Mouse (Mus musculus) midbrain, embryonic 14.5 days (tissue): ENCODE results near the gene Srsf1. TPM values are rescaled to one million over a fixed set of nuclear protein-coding genes. Genes with fewer than 3 reads are reported as not detected.

Source experiments
- ATAC-seq: fragments of 200-750 bp; cut with Nextera tagmentation; 2 replicates; pipeline ENCODE4 v1.8.0; 2017; ENCODE audit warnings: moderate number of reproducible peaks, moderate library complexity; ENCODE audit not compliant: low FRiP score, low TSS enrichment
- DNase-seq: peaks from one replicate; pipeline ENCODE4 v3.0.0-alpha.2; 2015
- H3K27ac ChIP-seq: fragments of 300-500 bp; sonication (generic); replicated peaks from 2 replicates; pipeline ENCODE4 v1.5.1; 2014; ENCODE audit warnings: mild to moderate bottlenecking, low read depth, low read length, moderate library complexity
- H3K27me3 ChIP-seq: fragments of 300-500 bp; sonication (generic); 2 replicates; pipeline ENCODE4 v1.6.1; 2014; ENCODE audit warnings: low read length, control low read depth, mixed read lengths; ENCODE audit not compliant: control insufficient read depth, insufficient read depth
- H3K36me3 ChIP-seq: fragments of 300-500 bp; sonication (generic); 2 replicates; pipeline ENCODE4 v1.6.1; 2014; ENCODE audit warnings: low read length, control low read depth; ENCODE audit not compliant: control insufficient read depth, insufficient read depth
- H3K4me1 ChIP-seq: fragments of 300-500 bp; sonication (generic); 2 replicates; pipeline ENCODE4 v1.6.1; 2014; ENCODE audit warnings: mild to moderate bottlenecking, antibody characterized with exemption, low read length, control low read depth; ENCODE audit not compliant: control insufficient read depth, insufficient read depth
- H3K4me2 ChIP-seq: fragments of 300-500 bp; sonication (generic); 2 replicates; pipeline ENCODE4 v1.6.1; 2014; ENCODE audit warnings: mild to moderate bottlenecking, low read length, moderate library complexity
- H3K4me3 ChIP-seq: fragments of 300-500 bp; sonication (generic); replicated peaks from 2 replicates; pipeline ENCODE4 v1.5.1; 2014; ENCODE audit warnings: low read depth, low read length
- H3K9ac ChIP-seq: fragments of 300-500 bp; sonication (generic); replicated peaks from 2 replicates; pipeline ENCODE4 v1.6.1; 2014; ENCODE audit warnings: mild to moderate bottlenecking, low read length, moderate library complexity
- H3K9me3 ChIP-seq: fragments of 300-500 bp; sonication (generic); 2 replicates; pipeline ENCODE4 v1.6.1; 2016; ENCODE audit warnings: low read length, control low read depth, mixed read lengths; ENCODE audit not compliant: control insufficient read depth
- WGBS: fragments of 180-500 bp; shearing (Covaris S2); extraction: QIAGEN DNeasy Blood & Tissue Kit; methylation state at CpG from one replicate; pipeline ENCODE4 v1.1.7; 2014; 5-methylcytosine and 5-hydroxymethylcytosine counted together
- polyA plus RNA-seq: library from polyadenylated mRNA; unstranded; fragments of >200 nt; fragmentation: Nextera tagmentation; extraction: Ambion mirVana; gene quantifications from 2 replicates; pipeline ENCODE4 v1.2.1, GENCODE M21; 2014

Srsf1 gene
- polyA plus RNA-seq, 1 experiment from 2014 or later: 342 TPM

DNA sequence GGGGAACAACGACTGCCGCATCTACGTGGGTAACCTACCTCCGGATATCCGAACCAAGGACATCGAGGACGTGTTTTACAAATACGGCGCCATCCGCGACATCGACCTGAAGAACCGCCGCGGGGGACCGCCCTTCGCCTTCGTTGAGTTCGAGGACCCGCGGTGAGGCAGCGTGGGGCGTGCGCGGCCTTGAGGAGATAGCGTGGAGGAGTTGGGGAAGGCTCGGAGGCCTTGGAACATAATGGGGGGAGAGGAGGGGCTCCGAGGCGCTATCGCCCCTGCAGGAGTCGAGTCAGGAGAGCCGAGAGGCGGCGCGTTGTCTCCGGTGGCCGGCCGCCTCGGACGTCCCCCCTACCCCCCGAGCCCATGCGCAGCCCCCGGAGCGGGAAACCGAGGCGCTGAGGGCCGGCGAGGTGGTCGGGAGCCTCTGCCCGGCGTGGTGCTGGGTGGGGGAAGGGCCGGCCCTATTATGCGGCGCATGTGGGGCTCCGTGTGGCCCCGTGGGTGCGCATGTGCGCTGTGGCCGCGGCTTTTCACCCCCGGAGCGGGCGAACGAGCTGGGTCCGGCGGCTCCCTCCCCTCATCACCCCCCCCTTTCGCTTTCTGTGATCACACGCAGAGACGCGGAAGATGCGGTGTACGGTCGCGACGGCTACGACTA lies 828 bp downstream of the Srsf1 start:
- ATAC-seq: peak; percentile 78
- under 1% methylated on average over 52 of the region's 76 CpGs for WGBS
- Histone ChIP-seq H3K4me3 (peak overlapping the region; percentile 98), H3K27me3 (no peaks in the 10 kb centered on the region), H3K4me1 (peaks cover 42% of the 10 kb centered on the region), H3K4me2 (peak overlapping the region; percentile 74), H3K36me3 (peaks cover 36% of the 10 kb centered on the region), H3K9me3 (no peaks in the 10 kb centered on the region), H3K9ac (peak overlapping the region; percentile 96), H3K27ac (peak overlapping the region; percentile 99)
- peak; percentile 85 for DNase-seq

DNA sequence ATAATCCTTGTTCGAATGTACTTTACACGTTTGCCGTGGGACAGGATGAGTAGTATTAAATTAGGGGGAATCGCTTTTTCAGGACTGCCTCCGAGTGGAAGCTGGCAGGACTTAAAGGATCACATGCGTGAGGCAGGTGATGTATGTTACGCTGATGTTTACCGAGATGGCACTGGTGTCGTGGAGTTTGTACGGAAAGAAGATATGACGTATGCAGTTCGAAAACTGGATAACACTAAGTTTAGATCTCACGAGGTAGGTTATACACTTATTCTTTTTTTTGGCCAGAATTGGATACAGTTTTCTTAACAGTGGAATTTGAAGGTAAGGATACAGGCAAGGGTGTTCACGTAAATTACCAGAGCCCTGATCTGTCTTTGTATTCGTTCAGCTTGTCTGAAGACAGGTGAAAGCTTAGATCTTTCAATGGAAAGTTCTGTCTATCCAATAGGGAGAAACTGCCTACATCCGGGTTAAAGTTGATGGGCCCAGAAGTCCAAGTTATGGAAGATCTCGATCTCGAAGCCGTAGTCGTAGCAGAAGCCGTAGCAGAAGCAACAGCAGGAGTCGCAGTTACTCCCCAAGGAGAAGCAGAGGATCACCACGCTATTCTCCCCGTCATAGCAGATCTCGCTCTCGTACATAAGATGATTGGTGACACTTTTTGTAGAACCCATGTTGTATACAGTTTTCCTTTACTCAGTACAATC lies 1.9 kb downstream of the Srsf1 start:
- Histone ChIP-seq H3K9ac (peak overlapping the region; percentile 96), H3K27me3 (no peaks in the 10 kb centered on the region), H3K4me3 (peak overlapping the region; percentile 98), H3K9me3 (no peaks in the 10 kb centered on the region), H3K27ac (no peak overlapping the region), H3K36me3 (peaks cover 36% of the 10 kb centered on the region), H3K4me2 (peak overlapping the region; percentile 74), H3K4me1 (peaks cover 42% of the 10 kb centered on the region)
- WGBS: 15% methylated on average over 26 of the region's 26 CpGs
- no peak for ATAC-seq
- no peak for DNase-seq

DNA sequence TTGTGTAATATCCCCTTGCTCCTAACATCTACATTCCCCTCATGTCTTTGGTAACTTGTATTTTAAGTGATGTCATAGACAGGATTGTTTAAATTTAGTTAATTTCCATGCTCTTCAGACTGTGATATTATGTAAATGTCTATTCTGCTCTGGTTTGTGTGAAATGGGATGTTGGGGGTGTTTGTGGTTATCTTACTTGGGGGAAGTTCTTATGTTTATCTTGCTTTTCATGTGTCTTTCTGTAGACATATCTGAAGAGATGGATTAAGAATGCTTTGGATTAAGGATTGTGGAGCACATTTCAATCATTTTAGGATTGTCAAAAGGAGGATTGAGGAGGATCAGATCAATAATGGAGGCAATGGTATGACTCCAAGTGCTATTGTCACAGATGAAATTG lies 2.6 kb downstream of the Srsf1 start:
- peak overlapping the region; percentile 98 for H3K4me3 ChIP-seq
- DNase-seq (no peak), ATAC-seq (no peak)
- H3K27ac ChIP-seq: no peak overlapping the region
- H3K4me2 ChIP-seq: peak overlapping the region; percentile 74
- peaks cover 42% of the 10 kb centered on the region for H3K4me1 ChIP-seq
- no peaks in the 10 kb centered on the region for H3K9me3 ChIP-seq
- peaks cover 36% of the 10 kb centered on the region for H3K36me3 ChIP-seq
- peak overlapping the region; percentile 96 for H3K9ac ChIP-seq
- H3K27me3 ChIP-seq: no peaks in the 10 kb centered on the region

DNA sequence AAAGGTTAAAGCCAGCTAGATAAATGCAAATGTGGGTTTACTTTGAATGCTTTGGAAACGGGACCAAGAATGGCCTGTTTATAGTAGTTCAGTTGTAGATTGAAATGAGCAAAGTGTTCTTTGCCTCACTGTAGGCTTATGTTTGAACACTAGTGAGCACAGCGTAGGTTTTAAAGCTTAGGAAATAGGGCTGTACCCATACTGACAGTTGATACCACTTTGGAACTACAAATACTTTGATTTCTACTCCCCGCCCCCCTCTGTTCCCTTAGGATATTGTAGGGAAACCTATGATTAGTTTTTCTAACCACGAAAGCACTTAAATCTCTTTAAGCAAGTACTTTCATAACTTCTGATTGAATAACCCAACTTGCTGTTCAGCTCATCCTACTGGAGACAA lies 5.5 kb downstream of the Srsf1 start:
- Histone ChIP-seq H3K4me1 (peaks cover 32% of the 10 kb centered on the region), H3K27ac (no peak overlapping the region), H3K4me3 (no peak overlapping the region), H3K27me3 (no peaks in the 10 kb centered on the region), H3K9me3 (no peaks in the 10 kb centered on the region), H3K36me3 (peaks cover 36% of the 10 kb centered on the region), H3K9ac (no peak overlapping the region), H3K4me2 (no peak overlapping the region)
- ATAC-seq (no peak), DNase-seq (no peak)
- 76% methylated on average over 4 of the region's 4 CpGs for WGBS

- WGBS: 60% methylated on average over 3 of the region's 3 CpGs
Measured at GRCm38 (mm10) chr11:88053821-88054220, 6.6 kb downstream of the Srsf1 start.

GRCm38 (mm10) chr11:88054589-88054988 lies 7.4 kb downstream of the Srsf1 start:
- Histone ChIP-seq H3K4me1 (peaks cover 23% of the 10 kb centered on the region), H3K36me3 (peaks cover 27% of the 10 kb centered on the region), H3K4me3 (no peak overlapping the region), H3K27ac (no peak overlapping the region), H3K4me2 (no peak overlapping the region), H3K9ac (no peak overlapping the region), H3K27me3 (no peaks in the 10 kb centered on the region), H3K9me3 (no peaks in the 10 kb centered on the region)
- WGBS: 91% methylated on average over 1 of the region's 1 CpGs
- peak; percentile 81 for DNase-seq
- ATAC-seq: no peak

More at GRCm38 (mm10) chr11:88053821-88054220, 6.6 kb downstream of the Srsf1 start:
- H3K9me3 ChIP-seq: no peaks in the 10 kb centered on the region
- no peak for DNase-seq
- no peak overlapping the region for H3K4me2 ChIP-seq
- no peaks in the 10 kb centered on the region for H3K27me3 ChIP-seq
- no peak overlapping the region for H3K9ac ChIP-seq
- H3K27ac ChIP-seq: no peak overlapping the region
- H3K36me3 ChIP-seq: peaks cover 35% of the 10 kb centered on the region
- ATAC-seq: no peak
- H3K4me3 ChIP-seq: no peak overlapping the region
- H3K4me1 ChIP-seq: peaks cover 31% of the 10 kb centered on the region

- Histone ChIP-seq H3K27me3 (no peaks in the 10 kb centered on the region), H3K36me3 (peaks cover 16% of the 10 kb centered on the region), H3K27ac (no peak overlapping the region), H3K4me2 (no peak overlapping the region), H3K9ac (no peak overlapping the region), H3K9me3 (no peaks in the 10 kb centered on the region), H3K4me1 (0 out of 2 replicates have a peak, but pooled peaks cover 11% of the 10 kb centered on the region), H3K4me3 (no peak overlapping the region)
- WGBS: 82% methylated on average over 2 of the region's 2 CpGs
- ATAC-seq: no peak
- DNase-seq: no peak
Measured at GRCm38 (mm10) chr11:88055777-88056176, 8.6 kb downstream of the Srsf1 start.

- ATAC-seq (no peak), DNase-seq (no peak)
- H3K4me2 ChIP-seq: no peak overlapping the region
- 0 out of 2 replicates have a peak, but pooled peaks cover 2% of the 10 kb centered on the region for H3K4me1 ChIP-seq
- no peaks in the 10 kb centered on the region for H3K9me3 ChIP-seq
- H3K9ac ChIP-seq: no peak overlapping the region
- H3K4me3 ChIP-seq: no peak overlapping the region
- H3K36me3 ChIP-seq: peaks cover 2% of the 10 kb centered on the region; the same call in 1 of the 2 replicates
- no peak overlapping the region for H3K27ac ChIP-seq
- 88% methylated on average over 2 of the region's 2 CpGs for WGBS
- H3K27me3 ChIP-seq: no peaks in the 10 kb centered on the region
Measured at GRCm38 (mm10) chr11:88057788-88058187, 10.6 kb downstream of the Srsf1 start.

GRCm38 (mm10) chr11:88059141-88059540 lies 12.0 kb downstream of the Srsf1 start:
- Histone ChIP-seq H3K9ac (no peak overlapping the region), H3K9me3 (no peaks in the 10 kb centered on the region), H3K27me3 (no peaks in the 10 kb centered on the region), H3K27ac (no peak overlapping the region), H3K4me1 (no peaks in the 10 kb centered on the region), H3K36me3 (no peaks in the 10 kb centered on the region), H3K4me3 (no peak overlapping the region), H3K4me2 (no peak overlapping the region)
- DNase-seq: peak; percentile 82
- 48% methylated on average over 2 of the region's 2 CpGs for WGBS
- peak; percentile 63; the same call in 1 of the 2 replicates for ATAC-seq
